Mouse (Mus musculus) stomach, embryonic 15.5 days (tissue): ENCODE results near the gene Dnajb12. TPM values are rescaled to one million over a fixed set of nuclear protein-coding genes. Genes with fewer than 3 reads are reported as not detected.

Source experiments
- ATAC-seq: fragments of 200-750 bp; cut with Nextera tagmentation; 2 replicates; pipeline ENCODE4 v1.8.0; 2017; ENCODE audit warnings: low read depth, moderate number of reproducible peaks, moderate TSS enrichment; ENCODE audit not compliant: insufficient read depth, low FRiP score
- H3K27ac ChIP-seq: fragments of 300-500 bp; sonication (generic); 2 replicates; pipeline ENCODE4 v1.5.1; 2015; ENCODE audit warnings: mild to moderate bottlenecking, inconsistent platforms
- H3K27me3 ChIP-seq: fragments of 300-500 bp; sonication (generic); replicated peaks from 2 replicates; pipeline ENCODE4 v1.6.1; 2015; ENCODE audit warnings: inconsistent platforms
- H3K36me3 ChIP-seq: fragments of 300-500 bp; sonication (generic); 2 replicates; pipeline ENCODE4 v1.6.1; 2015; ENCODE audit warnings: inconsistent platforms
- H3K4me1 ChIP-seq: fragments of 300-500 bp; sonication (generic); 2 replicates; pipeline ENCODE4 v1.6.1; 2015; ENCODE audit warnings: inconsistent platforms
- H3K4me2 ChIP-seq: fragments of 300-500 bp; sonication (generic); 2 replicates; pipeline ENCODE4 v1.6.1; 2015; ENCODE audit warnings: mild to moderate bottlenecking, inconsistent platforms
- H3K4me3 ChIP-seq: fragments of 300-500 bp; sonication (generic); replicated peaks from 2 replicates; pipeline ENCODE4 v1.5.1; 2015; ENCODE audit warnings: inconsistent platforms
- H3K9ac ChIP-seq: fragments of 300-500 bp; sonication (generic); 2 replicates; pipeline ENCODE4 v1.6.1; 2015; ENCODE audit warnings: inconsistent platforms
- H3K9me3 ChIP-seq: fragments of 300-500 bp; sonication (generic); 2 replicates; pipeline ENCODE4 v1.6.1; 2016; ENCODE audit warnings: inconsistent platforms
- WGBS: fragments of 180-500 bp; shearing (Covaris S2); methylation state at CpG from one replicate; pipeline ENCODE4 v1.1.7; 2015; 5-methylcytosine and 5-hydroxymethylcytosine counted together
- polyA plus RNA-seq: library from polyadenylated mRNA; unstranded; fragments of >200 nt; fragmentation: Nextera tagmentation; extraction: Ambion mirVana; gene quantifications from 2 replicates; pipeline ENCODE4 v1.2.1, GENCODE M21; 2015

The Dnajb12 gene
- polyA plus RNA-seq, 1 experiment from 2014 or later = 20.6 TPM

GRCm38 (mm10) chr10:59911091-59911490 is 31.7 kb downstream of the Dnajb12 start:
- Histone ChIP-seq H3K4me1 (peaks cover 55% of the 10 kb centered on the region), H3K4me3 (no peak overlapping the region), H3K27ac (peak overlapping the region; percentile 21; the same call in 1 of the 2 replicates), H3K36me3 (no peaks in the 10 kb centered on the region), H3K4me2 (peak overlapping the region; percentile 39), H3K27me3 (no peaks in the 10 kb centered on the region), H3K9ac (no peak overlapping the region), H3K9me3 (no peaks in the 10 kb centered on the region)
- no peak for ATAC-seq
- 37% methylated on average over 6 of the region's 6 CpGs for WGBS

- WGBS = 8% methylated on average over 25 of the region's 25 CpGs
- no peak for ATAC-seq
- Histone ChIP-seq H3K27me3 (no peaks in the 10 kb centered on the region), H3K4me1 (peaks cover 60% of the 10 kb centered on the region), H3K4me2 (peak overlapping the region; percentile 39), H3K4me3 (no peak overlapping the region), H3K9ac (no peak overlapping the region), H3K27ac (peak overlapping the region; percentile 21; the same call in 1 of the 2 replicates), H3K9me3 (no peaks in the 10 kb centered on the region), H3K36me3 (no peaks in the 10 kb centered on the region)
Observed at GRCm38 (mm10) chr10:59911561-59912198, 32.3 kb downstream of the Dnajb12 start.

DNA sequence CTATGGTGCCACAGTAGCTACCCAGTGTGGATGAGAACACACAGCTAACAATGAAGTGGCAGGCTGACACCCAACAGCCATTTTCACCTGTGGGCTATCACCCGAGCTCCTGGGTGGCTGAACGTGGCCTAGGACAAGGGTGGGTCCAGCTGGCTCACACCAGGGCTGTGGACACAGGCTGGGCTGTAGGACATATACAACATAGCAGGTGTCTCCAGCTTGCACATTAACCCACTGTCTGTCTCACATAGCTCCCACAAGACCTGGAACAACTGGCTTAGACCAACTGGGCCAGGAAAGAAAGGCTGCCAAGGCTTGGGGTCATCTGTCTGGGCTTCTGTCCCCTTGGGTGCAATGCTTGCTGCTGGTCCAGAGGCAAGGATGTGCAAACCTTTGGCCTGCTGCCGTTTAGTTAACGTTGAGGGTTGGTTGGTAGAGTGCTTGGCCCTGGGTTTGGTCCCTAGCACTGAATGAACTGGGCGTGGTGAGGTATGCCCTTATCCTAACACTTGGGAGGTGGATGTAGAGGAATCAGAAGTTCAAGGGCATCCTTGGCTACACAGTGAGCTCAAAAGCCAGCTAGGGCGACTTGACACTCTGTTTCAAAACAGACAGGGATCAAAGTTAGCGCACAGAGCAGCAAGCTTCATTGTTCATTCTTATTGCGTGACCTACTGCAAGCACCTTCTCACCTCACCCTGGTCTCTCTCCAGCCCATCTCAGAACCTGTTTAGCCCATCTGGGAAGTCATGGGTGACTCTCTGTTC is 36.0 kb downstream of the Dnajb12 start:
- Histone ChIP-seq H3K4me3 (no peak overlapping the region), H3K9me3 (no peaks in the 10 kb centered on the region), H3K27ac (peak overlapping the region; percentile 91), H3K27me3 (no peaks in the 10 kb centered on the region), H3K9ac (no peak overlapping the region), H3K4me1 (peaks cover 44% of the 10 kb centered on the region), H3K36me3 (no peaks in the 10 kb centered on the region), H3K4me2 (no peak overlapping the region)
- no peak for ATAC-seq
- WGBS = 78% methylated on average over 8 of the region's 8 CpGs

DNA sequence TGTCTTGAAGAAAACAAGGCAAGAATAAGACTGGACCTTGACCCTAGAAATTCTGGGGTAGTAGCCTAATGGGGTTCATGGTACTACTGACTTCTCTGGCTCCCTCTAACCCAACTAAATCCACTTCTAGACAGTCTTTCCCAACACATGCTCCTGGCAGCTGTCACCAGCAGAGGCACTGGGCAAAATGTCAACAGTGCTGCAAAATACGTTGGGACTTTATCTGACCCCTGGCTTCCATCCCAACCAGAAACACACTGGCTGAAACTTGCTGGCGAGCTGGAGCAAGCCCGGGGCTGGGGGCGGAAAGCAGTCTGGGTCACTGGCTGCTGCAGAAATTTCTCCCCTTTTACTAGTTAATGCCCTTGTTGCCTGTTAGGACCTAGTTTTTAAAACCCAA is 36.8 kb downstream of the Dnajb12 start:
- Histone ChIP-seq H3K9ac (no peak overlapping the region), H3K9me3 (no peaks in the 10 kb centered on the region), H3K27ac (peak overlapping the region; percentile 91), H3K4me3 (peak overlapping the region; percentile 26), H3K36me3 (no peaks in the 10 kb centered on the region), H3K4me2 (peak overlapping the region; percentile 70), H3K27me3 (no peaks in the 10 kb centered on the region), H3K4me1 (peaks cover 45% of the 10 kb centered on the region)
- 13% methylated on average over 4 of the region's 4 CpGs for WGBS
- no peak for ATAC-seq

DNA sequence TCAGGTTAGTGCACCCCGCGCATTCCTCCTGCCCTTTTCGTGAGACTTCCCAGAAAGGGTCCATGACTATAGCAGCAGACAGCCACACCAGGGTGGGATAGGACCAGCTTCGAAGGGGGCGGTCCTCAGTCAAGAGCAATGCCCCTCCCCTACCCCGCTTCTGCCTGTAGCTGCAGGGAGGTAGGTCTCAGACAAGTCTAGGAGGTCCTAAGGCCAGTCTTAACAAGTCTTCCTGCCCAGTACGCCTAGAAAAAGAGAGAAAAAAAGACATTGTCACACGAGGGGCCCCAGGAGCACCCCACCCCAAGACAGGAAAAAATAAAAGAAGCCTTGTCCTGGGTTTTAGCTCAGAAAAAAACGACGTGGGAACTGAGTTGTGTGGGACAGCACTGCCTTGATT is 37.3 kb downstream of the Dnajb12 start:
- Histone ChIP-seq H3K4me1 (peaks cover 45% of the 10 kb centered on the region), H3K36me3 (no peaks in the 10 kb centered on the region), H3K4me2 (peak overlapping the region; percentile 70), H3K9ac (0 out of 2 replicates have a peak overlapping the region, but pooled peaks have one; percentile 6), H3K27me3 (no peaks in the 10 kb centered on the region), H3K27ac (peak overlapping the region; percentile 91), H3K4me3 (peak overlapping the region; percentile 26), H3K9me3 (no peaks in the 10 kb centered on the region)
- under 1% methylated on average over 10 of the region's 10 CpGs for WGBS
- peak; percentile 81; the same call in 1 of the 2 replicates for ATAC-seq

- Histone ChIP-seq H3K4me3 (no peak overlapping the region), H3K27ac (no peak overlapping the region), H3K36me3 (no peaks in the 10 kb centered on the region), H3K9ac (no peak overlapping the region), H3K4me2 (no peak overlapping the region), H3K9me3 (no peaks in the 10 kb centered on the region), H3K4me1 (peaks cover 47% of the 10 kb centered on the region), H3K27me3 (no peaks in the 10 kb centered on the region)
- no peak for ATAC-seq
- WGBS = 91% methylated on average over 4 of the region's 4 CpGs
Observed at GRCm38 (mm10) chr10:59918111-59918510, 38.8 kb downstream of the Dnajb12 start.

DNA sequence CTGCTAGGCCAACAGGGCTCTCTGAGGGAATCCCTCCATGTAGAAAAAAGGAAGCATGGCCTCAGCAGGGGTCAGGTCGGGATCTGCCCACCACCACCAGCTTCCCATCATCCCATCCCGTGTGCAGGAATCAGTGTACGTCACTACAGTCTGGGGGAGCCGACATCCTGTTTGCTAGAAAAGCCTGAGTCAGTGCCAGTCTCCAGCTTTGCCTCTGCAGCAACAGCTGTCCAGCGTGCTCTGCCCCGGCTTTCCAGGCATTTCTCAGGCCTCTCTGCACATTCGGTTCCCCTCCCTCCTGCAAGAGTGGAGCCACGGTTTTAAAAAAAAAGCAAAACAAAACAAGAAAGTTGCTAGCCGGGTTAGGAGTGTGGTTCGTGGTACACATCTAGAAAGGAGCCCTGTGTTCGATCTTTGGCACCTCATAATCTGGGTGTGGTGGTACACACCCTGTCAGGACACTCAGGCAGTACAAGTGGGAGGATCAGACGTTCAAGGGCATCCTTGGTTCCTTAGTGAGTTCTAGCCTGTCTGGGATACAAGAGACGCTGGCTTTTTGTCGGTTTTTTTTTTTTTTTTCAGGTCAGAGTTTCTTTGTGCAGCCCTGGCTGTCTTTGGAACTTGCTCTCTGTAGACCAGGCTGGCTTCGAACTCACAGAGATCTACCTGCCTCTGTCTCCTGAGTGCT is 40.3 kb downstream of the Dnajb12 start:
- Histone ChIP-seq H3K4me1 (peaks cover 50% of the 10 kb centered on the region), H3K9ac (no peak overlapping the region), H3K9me3 (no peaks in the 10 kb centered on the region), H3K27me3 (no peaks in the 10 kb centered on the region), H3K4me3 (no peak overlapping the region), H3K4me2 (no peak overlapping the region), H3K27ac (peak overlapping the region; percentile 86), H3K36me3 (no peaks in the 10 kb centered on the region)
- WGBS = 30% methylated on average over 15 of the region's 15 CpGs
- no peak for ATAC-seq

- peak overlapping the region; percentile 86 for H3K27ac ChIP-seq
- ATAC-seq = no peak
- peak overlapping the region; percentile 3; the same call in 1 of the 2 replicates for H3K9ac ChIP-seq
- H3K4me1 ChIP-seq = peaks cover 52% of the 10 kb centered on the region
- whole genome bisulfite sequencing = 28% methylated on average over 7 of the region's 7 CpGs
- peak overlapping the region; percentile 88 for H3K4me2 ChIP-seq
- peak overlapping the region; percentile 39 for H3K4me3 ChIP-seq
- no peaks in the 10 kb centered on the region for H3K27me3 ChIP-seq
- no peaks in the 10 kb centered on the region for H3K36me3 ChIP-seq
- no peaks in the 10 kb centered on the region for H3K9me3 ChIP-seq
Observed at GRCm38 (mm10) chr10:59920485-59920809, 41.1 kb downstream of the Dnajb12 start.

DNA sequence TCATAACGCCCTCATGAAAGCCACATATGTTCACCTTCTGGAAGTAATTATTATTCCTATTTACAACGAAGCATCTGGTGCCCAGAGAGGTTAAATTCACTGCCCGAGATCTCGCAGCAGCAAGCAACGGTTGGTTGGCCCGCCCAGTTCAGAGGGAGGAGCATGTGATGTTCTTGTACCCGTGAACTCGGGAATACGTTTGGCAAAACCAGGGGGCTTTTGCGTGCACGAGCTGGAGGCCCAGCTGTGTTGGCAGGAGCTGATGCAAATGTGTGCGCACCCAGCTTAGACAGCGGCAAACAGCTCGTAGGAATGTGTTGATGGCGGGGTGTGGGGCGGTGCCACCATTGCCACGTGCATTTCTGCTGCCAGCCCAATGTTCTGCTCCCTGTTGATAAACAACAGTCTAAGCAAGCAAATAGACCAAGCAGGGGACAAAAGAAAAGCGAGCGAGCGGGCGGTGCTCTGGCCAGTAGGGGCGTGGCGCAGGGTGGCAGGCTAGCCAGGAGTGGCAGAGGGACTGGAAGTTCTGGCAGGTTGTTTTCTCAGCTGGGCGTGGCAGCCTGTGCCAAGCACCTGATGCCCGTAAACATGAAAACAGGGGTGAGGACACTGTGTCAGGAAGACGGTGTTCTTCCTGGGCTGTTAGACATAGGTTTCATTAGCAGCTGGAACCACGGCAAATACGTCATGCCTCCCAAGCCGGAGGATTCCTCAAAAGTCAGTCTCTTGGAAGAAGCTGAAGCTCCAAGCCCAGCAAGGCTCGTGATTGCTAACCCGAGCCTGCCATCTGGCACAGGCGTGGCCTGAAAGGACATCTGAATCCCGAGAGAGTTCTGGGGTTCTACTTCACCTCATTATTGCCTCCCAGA is 41.7 kb downstream of the Dnajb12 start:
- no peaks in the 10 kb centered on the region for H3K9me3 ChIP-seq
- no peaks in the 10 kb centered on the region for H3K27me3 ChIP-seq
- WGBS = 6% methylated on average over 33 of the region's 33 CpGs

DNA sequence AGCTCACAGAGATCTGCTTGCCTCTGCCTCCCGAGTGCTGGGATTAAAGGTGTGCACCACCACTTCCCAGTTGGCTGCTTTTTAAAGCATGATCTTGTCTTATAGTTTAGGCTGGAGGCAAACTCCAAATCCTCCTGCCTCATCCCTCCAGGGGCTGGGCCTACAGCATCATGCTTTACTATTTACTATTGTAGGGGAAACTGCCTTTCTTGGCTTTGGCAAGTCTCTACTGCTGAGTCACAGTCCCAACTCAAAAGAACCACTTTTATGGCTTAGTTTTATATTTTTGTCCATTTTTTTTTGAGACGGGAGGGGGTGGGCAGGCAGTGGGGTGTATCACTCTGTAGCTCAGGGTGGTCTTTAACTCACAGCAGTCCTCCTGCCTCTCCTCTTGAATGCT is 44.1 kb downstream of the Dnajb12 start:
- peaks cover 37% of the 10 kb centered on the region for H3K4me1 ChIP-seq
- no peak overlapping the region for H3K27ac ChIP-seq
- ATAC-seq = no peak
- no peaks in the 10 kb centered on the region for H3K27me3 ChIP-seq
- no peak overlapping the region for H3K4me2 ChIP-seq
- WGBS = 80% methylated on average over 2 of the region's 2 CpGs
- no peaks in the 10 kb centered on the region for H3K9me3 ChIP-seq
- no peaks in the 10 kb centered on the region for H3K36me3 ChIP-seq
- H3K4me3 ChIP-seq = no peak overlapping the region
- no peak overlapping the region for H3K9ac ChIP-seq

More for the DNA sequence above, 41.7 kb downstream of the Dnajb12 start:
- ATAC-seq = peak; percentile 56; the same call in 1 of the 2 replicates
- Histone ChIP-seq H3K4me1 (peaks cover 46% of the 10 kb centered on the region), H3K36me3 (no peaks in the 10 kb centered on the region), H3K9ac (peak overlapping the region; percentile 3; the same call in 1 of the 2 replicates), H3K27ac (peak overlapping the region; percentile 86), H3K4me2 (peak overlapping the region; percentile 88), H3K4me3 (peak overlapping the region; percentile 39)

GRCm38 (mm10) chr10:59924305-59924704 is 44.9 kb downstream of the Dnajb12 start:
- no peak overlapping the region for H3K27ac ChIP-seq
- no peaks in the 10 kb centered on the region for H3K36me3 ChIP-seq
- H3K9ac ChIP-seq = no peak overlapping the region
- no peak overlapping the region for H3K4me3 ChIP-seq
- no peak overlapping the region for H3K4me2 ChIP-seq
- H3K9me3 ChIP-seq = no peaks in the 10 kb centered on the region
- no peak for ATAC-seq
- 31% methylated on average over 3 of the region's 3 CpGs for WGBS
- H3K4me1 ChIP-seq = peaks cover 37% of the 10 kb centered on the region
- H3K27me3 ChIP-seq = no peaks in the 10 kb centered on the region
